Mouse (Mus musculus): ENCODE results near the gene Zswim8. TPM values are rescaled to one million over a fixed set of nuclear protein-coding genes. Genes with fewer than 3 reads are reported as not detected.
A peak's percentile ranks its signal among the peaks of the same experiment; 100 is the strongest.

The Zswim8 gene
- polyA plus RNA-seq, 1 experiment from 2014 or later: 47.7 TPM

DNA sequence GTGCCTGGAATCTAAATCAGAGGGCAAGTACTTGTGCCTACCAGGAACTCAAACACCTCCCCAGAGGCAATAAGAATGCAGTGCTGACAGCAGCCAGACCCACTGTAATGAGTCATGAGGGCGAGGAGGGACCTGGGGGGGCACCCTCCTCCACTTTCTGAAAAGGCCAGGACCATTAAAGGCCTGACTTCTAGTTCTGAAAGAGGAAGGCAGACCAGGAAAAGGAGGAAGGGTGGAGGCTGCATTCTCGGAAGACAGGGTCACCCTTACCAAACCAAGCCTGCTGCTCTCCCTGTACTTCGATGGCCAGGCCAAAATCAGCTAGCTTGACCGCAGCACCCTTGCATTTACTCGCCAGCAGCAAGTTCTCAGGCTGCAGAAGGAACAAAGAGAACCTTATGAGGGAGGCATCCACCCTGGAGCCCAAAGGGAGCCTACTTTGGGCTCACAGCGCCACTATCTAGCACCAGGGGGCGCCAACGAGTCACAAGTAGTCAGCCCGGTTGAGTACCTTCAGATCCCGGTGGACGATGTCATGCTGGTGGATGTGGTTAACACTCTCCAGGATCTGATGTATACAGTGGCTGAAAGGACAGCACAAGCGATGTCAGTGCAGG, 58.4 kb downstream of the Zswim8 start:
- 34% methylated on average over 12 of the region's 12 CpGs for WGBS
- no peaks in the 10 kb centered on the region for H3K4me1 ChIP-seq (ENCODE audit: control insufficient read depth, insufficient read depth, low read length)
- no peaks in the 10 kb centered on the region for H3K9me3 ChIP-seq (ENCODE audit: control insufficient read depth, low read length)
- H3K9ac ChIP-seq (replicated peaks; ENCODE audit: low read length): no peak overlapping the region
- H3K27ac ChIP-seq (replicated peaks; ENCODE audit: low read depth, low read length): no peak overlapping the region
- H3K4me3 ChIP-seq (replicated peaks; ENCODE audit: low read depth, low read length): no peak overlapping the region
- DNase-seq (peak; percentile 94), ATAC-seq (ENCODE audit: low FRiP score, low TSS enrichment) (no peak)
- H3K27me3 ChIP-seq (ENCODE audit: control insufficient read depth, insufficient read depth, low read length): no peaks in the 10 kb centered on the region
- H3K4me2 ChIP-seq (ENCODE audit: low read length): no peak overlapping the region
- peaks cover 66% of the 10 kb centered on the region for H3K36me3 ChIP-seq (ENCODE audit: control insufficient read depth, insufficient read depth, low read length)

DNA sequence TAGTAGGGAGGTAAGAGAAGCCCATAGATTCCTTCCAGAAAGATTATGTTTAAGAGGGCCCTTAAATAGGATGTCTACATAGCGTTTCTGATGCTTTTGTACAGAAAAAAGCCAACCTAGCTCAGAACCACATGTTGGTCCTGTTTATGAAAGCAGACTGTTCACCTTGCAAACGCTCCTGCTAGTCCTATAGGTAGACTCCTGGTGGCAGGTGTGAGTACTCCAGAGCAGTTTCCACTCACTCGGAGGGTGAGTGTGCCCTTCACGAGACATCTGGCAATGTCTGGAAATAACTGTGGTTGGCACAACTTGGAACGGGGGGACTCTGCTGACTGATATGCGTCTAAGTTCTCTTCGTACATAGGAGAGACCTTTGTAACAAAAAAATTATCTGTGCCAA, 60.6 kb downstream of the Zswim8 start:
- no peak overlapping the region for H3K27ac ChIP-seq (replicated peaks; ENCODE audit: low read depth, low read length)
- H3K36me3 ChIP-seq (ENCODE audit: control insufficient read depth, insufficient read depth, low read length): peaks cover 49% of the 10 kb centered on the region
- no peaks in the 10 kb centered on the region for H3K27me3 ChIP-seq (ENCODE audit: control insufficient read depth, insufficient read depth, low read length)
- no peaks in the 10 kb centered on the region for H3K9me3 ChIP-seq (ENCODE audit: control insufficient read depth, low read length)
- no peak overlapping the region for H3K4me3 ChIP-seq (replicated peaks; ENCODE audit: low read depth, low read length)
- no peaks in the 10 kb centered on the region for H3K4me1 ChIP-seq (ENCODE audit: control insufficient read depth, insufficient read depth, low read length)
- H3K9ac ChIP-seq (replicated peaks; ENCODE audit: low read length): no peak overlapping the region
- 97% methylated on average over 7 of the region's 7 CpGs for WGBS
- H3K4me2 ChIP-seq (ENCODE audit: low read length): no peak overlapping the region
- ATAC-seq (ENCODE audit: low FRiP score, low TSS enrichment) (no peak), DNase-seq (no peak)

DNA sequence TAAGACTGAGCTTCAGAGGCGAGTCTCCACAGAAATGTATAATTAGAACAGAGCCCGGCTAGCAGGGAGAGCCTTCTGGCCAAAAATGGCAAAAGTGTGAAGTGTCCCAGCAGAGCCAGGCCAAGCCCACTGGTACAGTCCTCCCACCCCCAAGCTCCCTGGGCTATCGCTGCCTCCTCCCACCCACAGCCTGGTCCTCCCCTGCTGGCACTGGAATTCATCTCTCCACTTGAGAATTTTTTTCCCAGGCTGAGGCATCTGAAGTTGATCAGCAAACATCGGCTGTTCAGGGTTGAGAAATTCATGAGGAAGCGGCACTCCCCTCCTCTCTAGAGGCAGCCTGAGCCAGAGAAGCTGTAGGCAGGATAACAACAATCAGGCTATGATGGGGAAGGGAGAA, 61.2 kb downstream of the Zswim8 start:
- peaks cover 43% of the 10 kb centered on the region for H3K36me3 ChIP-seq (ENCODE audit: control insufficient read depth, insufficient read depth, low read length)
- no peaks in the 10 kb centered on the region for H3K9me3 ChIP-seq (ENCODE audit: control insufficient read depth, low read length)
- H3K27me3 ChIP-seq (ENCODE audit: control insufficient read depth, insufficient read depth, low read length): no peaks in the 10 kb centered on the region
- H3K9ac ChIP-seq (replicated peaks; ENCODE audit: low read length): no peak overlapping the region
- H3K4me1 ChIP-seq (ENCODE audit: control insufficient read depth, insufficient read depth, low read length): no peaks in the 10 kb centered on the region
- 84% methylated on average over 5 of the region's 5 CpGs for WGBS
- H3K27ac ChIP-seq (replicated peaks; ENCODE audit: low read depth, low read length): no peak overlapping the region
- H3K4me3 ChIP-seq (replicated peaks; ENCODE audit: low read depth, low read length): no peak overlapping the region
- no peak for ATAC-seq (ENCODE audit: low FRiP score, low TSS enrichment)
- no peak for DNase-seq
- H3K4me2 ChIP-seq (ENCODE audit: low read length): no peak overlapping the region

DNA sequence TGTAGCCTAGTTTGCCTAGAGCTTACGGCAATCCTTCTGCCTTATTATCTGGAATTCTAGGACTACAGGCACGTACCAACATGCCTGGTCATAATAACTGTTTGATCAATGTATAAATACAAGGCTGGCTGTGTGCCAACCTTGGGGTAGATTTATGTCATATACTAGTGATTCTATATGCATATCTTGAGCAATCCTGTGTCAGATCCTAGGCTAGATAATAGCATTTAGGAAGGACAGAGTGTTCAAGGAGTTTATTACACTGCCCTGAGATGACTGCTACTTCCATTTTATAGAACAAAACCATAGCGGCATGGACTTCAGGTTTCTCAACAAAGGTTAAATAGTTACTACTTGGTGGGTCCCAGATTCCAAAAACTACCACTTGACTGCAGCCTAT, 64.6 kb downstream of the Zswim8 start:
- WGBS: 95% methylated on average over 3 of the region's 3 CpGs
- peaks cover 23% of the 10 kb centered on the region for H3K36me3 ChIP-seq (ENCODE audit: control insufficient read depth, insufficient read depth, low read length)
- ATAC-seq (ENCODE audit: low FRiP score, low TSS enrichment) (no peak), DNase-seq (no peak)
- no peak overlapping the region for H3K27ac ChIP-seq (replicated peaks; ENCODE audit: low read depth, low read length)
- no peaks in the 10 kb centered on the region for H3K27me3 ChIP-seq (ENCODE audit: control insufficient read depth, insufficient read depth, low read length)
- H3K9me3 ChIP-seq (ENCODE audit: control insufficient read depth, low read length): no peaks in the 10 kb centered on the region
- H3K9ac ChIP-seq (replicated peaks; ENCODE audit: low read length): no peak overlapping the region
- H3K4me1 ChIP-seq (ENCODE audit: control insufficient read depth, insufficient read depth, low read length): peaks cover 7% of the 10 kb centered on the region
- H3K4me2 ChIP-seq (ENCODE audit: low read length): no peak overlapping the region
- H3K4me3 ChIP-seq (replicated peaks; ENCODE audit: low read depth, low read length): no peak overlapping the region

DNA sequence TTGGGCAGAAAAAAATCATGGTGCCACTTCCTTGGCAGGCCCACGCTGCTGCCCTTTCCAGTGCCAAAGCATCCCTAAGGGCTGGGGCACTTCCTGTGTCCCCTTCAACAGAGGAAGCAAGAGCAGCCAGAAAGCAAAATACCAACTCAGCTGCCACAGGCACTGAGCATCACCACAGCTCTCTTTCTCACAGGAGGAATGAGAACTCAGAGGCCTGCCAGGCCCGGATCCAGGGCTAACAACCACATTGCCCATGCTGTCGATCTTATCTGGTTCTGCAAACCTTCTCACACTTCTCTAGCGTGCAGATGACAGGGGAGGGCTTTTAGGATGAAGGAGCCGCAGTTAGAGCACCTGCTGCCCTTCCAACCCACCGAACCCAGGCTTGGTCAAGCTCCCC, 65.5 kb downstream of the Zswim8 start:
- DNase-seq (no peak), ATAC-seq (ENCODE audit: low FRiP score, low TSS enrichment) (no peak)
- Histone ChIP-seq H3K4me1 (ENCODE audit: control insufficient read depth, insufficient read depth, low read length) (peaks cover 7% of the 10 kb centered on the region), H3K9me3 (ENCODE audit: control insufficient read depth, low read length) (no peaks in the 10 kb centered on the region), H3K36me3 (ENCODE audit: control insufficient read depth, insufficient read depth, low read length) (peaks cover 28% of the 10 kb centered on the region), H3K27ac (replicated peaks; ENCODE audit: low read depth, low read length) (no peak overlapping the region), H3K27me3 (ENCODE audit: control insufficient read depth, insufficient read depth, low read length) (no peaks in the 10 kb centered on the region), H3K9ac (replicated peaks; ENCODE audit: low read length) (no peak overlapping the region), H3K4me2 (ENCODE audit: low read length) (no peak overlapping the region), H3K4me3 (replicated peaks; ENCODE audit: low read depth, low read length) (no peak overlapping the region)
- 82% methylated on average over 6 of the region's 6 CpGs for WGBS

Small RNA genes lying within 50 kb of the gene (microRNA-seq; reads per million reads assigned to microRNA genes)
- 1.2 reads per million for gene Mir6946

Other genes with a start within 250 kb of the Zswim8 start
- gene Anxa7, start 227.4 kb upstream of the Zswim8 start, polyA plus RNA-seq (2014; fragmentation: Nextera tagmentation; extraction: Ambion mirVana): 9.4 and 11.6 TPM in 2 replicates
- 0.27 and 0.49 TPM in 2 replicates for gene Mss51, start 210.7 kb upstream of the Zswim8 start, polyA plus RNA-seq (2014; fragmentation: Nextera tagmentation; extraction: Ambion mirVana)
- gene Ppp3cb, start 161.0 kb upstream of the Zswim8 start, polyA plus RNA-seq (2014; fragmentation: Nextera tagmentation; extraction: Ambion mirVana): 119 and 122 TPM in 2 replicates
- 10.9 and 14.5 TPM in 2 replicates for gene Usp54, start 66.5 kb upstream of the Zswim8 start, polyA plus RNA-seq (2014; fragmentation: Nextera tagmentation; extraction: Ambion mirVana)
- gene Myoz1, start 51.0 kb upstream of the Zswim8 start, polyA plus RNA-seq (2014; fragmentation: Nextera tagmentation; extraction: Ambion mirVana): not detected in 2 replicates
- 0.09 TPM in 2 replicates for gene Synpo2l, start 39.2 kb upstream of the Zswim8 start, polyA plus RNA-seq (2014; fragmentation: Nextera tagmentation; extraction: Ambion mirVana)
- gene Sec24c, start 33.2 kb upstream of the Zswim8 start, polyA plus RNA-seq (2014; fragmentation: Nextera tagmentation; extraction: Ambion mirVana): 54.0 and 81.5 TPM in 2 replicates
- 17.9 and 22.2 TPM in 2 replicates for gene Fut11, start 12.6 kb upstream of the Zswim8 start, polyA plus RNA-seq (2014; fragmentation: Nextera tagmentation; extraction: Ambion mirVana)
- gene Chchd1, start 4.5 kb upstream of the Zswim8 start, polyA plus RNA-seq (2014; fragmentation: Nextera tagmentation; extraction: Ambion mirVana): 188 and 214 TPM in 2 replicates
- gene Ndst2, start 27.0 kb downstream of the Zswim8 start, polyA plus RNA-seq (2014; fragmentation: Nextera tagmentation; extraction: Ambion mirVana): 14.5 and 20.5 TPM in 2 replicates
- gene Camk2g, start 86.5 kb downstream of the Zswim8 start, polyA plus RNA-seq (2014; fragmentation: Nextera tagmentation; extraction: Ambion mirVana): 122 and 129 TPM in 2 replicates
- 0.15 and 0.62 TPM in 2 replicates for gene Plau, start 129.1 kb downstream of the Zswim8 start, polyA plus RNA-seq (2014; fragmentation: Nextera tagmentation; extraction: Ambion mirVana)
- 6.5 and 14.3 TPM in 2 replicates for gene Vcl, start 221.8 kb downstream of the Zswim8 start, polyA plus RNA-seq (2014; fragmentation: Nextera tagmentation; extraction: Ambion mirVana)